Mouse (Mus musculus) central nervous system, embryonic 18 days (tissue): Measurements from ENCODE around the gene Plgrkt. TPM values are rescaled to one million over a fixed set of nuclear protein-coding genes. Genes with fewer than 3 reads are reported as not detected.

Source experiments
- polyA plus RNA-seq: library from polyadenylated mRNA; depleted of rRNA; stranded (reverse); fragments of >200 nt; gene quantifications from 2 replicates; pipeline ENCODE4 v1.2.3, GENCODE M21; 2012; rRNA removed

The Plgrkt gene
- 67.5 and 69.0 TPM in 2 replicates for polyA plus RNA-seq

DNA sequence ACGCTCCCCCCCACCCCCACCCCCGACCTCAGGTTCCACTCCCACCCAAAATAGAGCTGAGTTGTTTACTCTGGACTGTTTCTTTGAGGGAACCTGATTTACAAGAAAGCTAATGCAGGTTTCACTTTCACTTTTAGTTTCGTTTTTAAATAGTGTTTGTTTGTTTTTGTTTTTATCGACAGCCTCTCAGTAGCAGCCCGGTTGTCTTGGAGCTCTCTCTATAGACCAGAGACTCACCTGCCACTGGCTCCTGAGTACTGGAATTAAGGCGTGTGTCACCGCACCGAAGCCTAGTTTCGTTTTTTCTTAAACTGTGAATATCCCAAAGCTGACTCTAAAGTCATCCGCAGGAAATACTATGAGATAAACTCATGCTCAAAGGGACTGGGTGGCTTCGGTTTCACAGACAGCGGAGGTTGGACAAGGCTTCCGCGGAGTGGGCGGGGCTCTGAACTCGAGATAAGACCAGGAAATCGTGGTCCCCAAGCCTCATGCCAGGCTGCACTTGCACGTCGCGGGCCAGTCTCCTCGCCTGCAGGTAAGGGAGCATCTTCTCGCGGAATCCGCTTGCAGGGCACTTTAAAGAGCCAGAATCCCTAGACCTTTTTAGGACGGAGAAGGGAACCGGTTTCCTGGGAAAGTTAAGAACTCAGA lies at the start of gene Plgrkt, which contains the start of gene Cd274:
Gene Plgrkt (minus strand): TSS at position 422 of the 654 bp plus-strand sequence.
Gene Cd274 (plus strand): TSS at position 487 of the 654 bp plus-strand sequence.

DNA sequence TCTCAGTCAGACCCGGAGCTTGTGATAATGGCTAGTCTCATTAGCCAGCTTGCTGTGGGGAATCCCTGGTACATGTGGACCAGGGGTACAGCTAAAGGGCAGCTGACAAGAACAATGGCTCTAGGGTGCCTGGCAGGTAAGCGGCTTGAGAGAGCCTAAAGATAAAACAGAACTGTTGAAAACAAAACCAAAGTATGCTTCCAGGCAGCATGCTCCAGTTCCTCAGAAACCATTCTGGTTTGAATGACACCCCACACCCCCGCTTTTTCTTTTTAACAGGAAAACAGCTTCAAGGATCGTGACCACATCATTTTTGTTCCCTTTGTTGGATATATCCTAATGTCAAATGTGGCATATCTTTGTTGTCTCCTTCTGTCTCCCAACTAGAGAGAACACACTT lies 43.4 kb upstream of the Plgrkt start, which contains the start of gene Pdcd1lg2:
Gene Pdcd1lg2 (plus strand): TSS at position 301 of the 400 bp plus-strand sequence.

DNA sequence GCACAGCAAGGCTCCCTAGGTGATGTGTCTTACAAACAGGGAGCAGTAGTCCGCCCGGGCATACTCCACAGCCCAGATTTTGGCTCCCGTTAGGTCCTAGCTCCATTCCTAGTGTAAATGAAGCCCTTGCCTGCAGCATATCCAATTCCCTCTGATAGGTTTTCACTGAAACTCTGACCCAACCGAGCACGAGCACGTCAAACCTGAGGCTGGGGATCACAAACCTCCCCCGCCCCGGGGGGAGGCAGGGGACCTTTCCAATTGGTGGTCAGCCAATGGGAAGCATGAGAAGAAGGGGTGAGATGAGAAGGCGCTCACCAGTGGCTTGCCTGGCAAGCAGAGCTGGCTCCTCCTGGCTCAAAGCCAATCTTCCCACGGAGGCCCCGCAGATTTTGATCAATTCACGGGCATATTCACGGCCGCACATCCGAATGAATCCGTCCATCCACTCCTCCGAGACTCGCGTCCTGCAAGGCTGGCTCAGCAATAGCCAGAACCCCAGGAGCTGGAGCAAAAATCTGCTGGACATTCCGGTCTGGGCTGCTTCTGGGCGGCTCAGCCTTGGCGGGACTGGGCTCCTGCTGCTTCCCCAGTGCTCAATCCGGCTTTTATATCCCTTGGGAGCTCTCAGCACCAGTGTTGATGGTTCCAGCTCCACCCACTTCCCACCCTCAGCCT lies 33.0 kb downstream of the Plgrkt start, which contains the start of gene Rln1:
Gene Rln1 (minus strand): TSS at position 603 of the 678 bp plus-strand sequence.

DNA sequence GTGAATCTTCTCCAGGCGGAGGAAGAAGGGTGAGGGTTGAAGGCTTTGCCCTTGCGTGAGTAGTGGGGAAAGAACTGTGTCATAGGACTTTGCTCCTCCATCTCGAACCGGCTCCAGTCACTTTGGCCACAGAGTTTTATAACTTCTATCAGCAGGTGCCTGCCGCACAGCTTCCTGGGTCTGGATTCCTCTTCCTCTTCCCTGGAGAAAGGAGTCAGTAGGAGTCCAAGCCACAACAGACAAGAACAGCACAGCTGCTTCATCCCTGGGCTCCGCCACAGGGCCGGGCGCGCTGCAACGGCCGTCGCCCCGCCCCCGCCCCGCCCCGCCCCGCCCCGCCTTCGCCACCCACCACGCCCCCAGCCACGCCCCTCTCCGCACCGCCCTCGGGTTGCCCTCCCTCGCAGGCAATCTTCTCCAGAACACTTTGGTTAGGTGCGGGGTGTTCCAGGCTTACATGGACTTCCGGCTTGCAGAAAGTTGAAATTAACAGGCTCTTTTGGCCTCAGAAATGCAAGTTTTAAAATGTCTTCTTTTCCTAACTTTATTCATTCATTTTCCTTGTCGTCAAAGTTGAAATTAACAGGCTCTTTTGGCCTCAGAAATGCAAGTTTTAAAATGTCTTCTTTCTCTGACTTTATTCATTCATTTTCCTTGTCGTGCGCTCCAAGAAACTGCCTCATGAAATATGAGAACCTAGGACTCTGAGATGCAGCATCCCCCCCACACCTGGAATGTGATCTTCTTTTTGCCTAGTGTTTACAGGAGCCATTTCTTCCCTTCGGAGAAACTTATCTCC lies 41.9 kb downstream of the Plgrkt start, which contains the start of gene Insl6:
Gene Insl6 (minus strand): TSS at position 304 of the 799 bp plus-strand sequence.

Other genes with a start within 250 kb of the Plgrkt start
- 37.5 and 38.7 TPM in 2 replicates for gene Jak2, start 115.6 kb downstream of the Plgrkt start, polyA plus RNA-seq
- gene Insl6, start 42.0 kb downstream of the Plgrkt start, polyA plus RNA-seq, result 0.82 and 0.87 TPM in 2 replicates
- 4.1 and 4.6 TPM in 2 replicates for gene Rln1, start 32.7 kb downstream of the Plgrkt start, polyA plus RNA-seq
- 1.3 TPM in 2 replicates for gene Cd274, start 65 bp upstream of the Plgrkt start, polyA plus RNA-seq
- gene Pdcd1lg2, start 43.5 kb upstream of the Plgrkt start, polyA plus RNA-seq, result 0.05 and 0.09 TPM in 2 replicates
- gene Ric1, start 154.9 kb upstream of the Plgrkt start, polyA plus RNA-seq, result 26.1 and 26.6 TPM in 2 replicates